Mouse (Mus musculus) hematopoietic stem cell, adult 5-6 weeks (primary cell): ENCODE data around the gene Wfdc1. TPM values are rescaled to one million over a fixed set of nuclear protein-coding genes. Genes with fewer than 3 reads are reported as not detected.

Experiments used
- ATAC-seq, 2 experiments: fragments of 125-278 bp in 1 of 2; replicated peaks in 1 of 2; 2 replicates each; pipeline ENCODE4 v1.8.0; 2016 to 2017; ENCODE audit warnings: inconsistent platforms in 2 of 2, mild to moderate bottlenecking in 2 of 2, moderate number of reproducible peaks in 2 of 2, low read depth in 1 of 2, moderate TSS enrichment in 1 of 2; ENCODE audit not compliant: low FRiP score in 2 of 2, poor library complexity in 2 of 2, severe bottlenecking in 2 of 2, insufficient read depth in 1 of 2, low TSS enrichment in 1 of 2
- total RNA-seq: library from RNA; stranded (forward); fragments of 172-1452, 232-1000 nt; gene quantifications from 2 replicates; pipeline ENCODE4 v1.2.3, GENCODE M21; 2017

Wfdc1 gene
- total RNA-seq = not detected in 2 replicates

GRCm38 (mm10) chr8:119666219-119666951 is at the start of gene Wfdc1:
Wfdc1 (plus strand) TSS chr8:119666365.
- peak; percentile 27 to 55; a peak in 2 of 4 replicates for ATAC-seq

- no peak for ATAC-seq
These were observed 49.4 kb upstream of the Wfdc1 start for GRCm38 (mm10) chr8:119616811-119617210.

DNA sequence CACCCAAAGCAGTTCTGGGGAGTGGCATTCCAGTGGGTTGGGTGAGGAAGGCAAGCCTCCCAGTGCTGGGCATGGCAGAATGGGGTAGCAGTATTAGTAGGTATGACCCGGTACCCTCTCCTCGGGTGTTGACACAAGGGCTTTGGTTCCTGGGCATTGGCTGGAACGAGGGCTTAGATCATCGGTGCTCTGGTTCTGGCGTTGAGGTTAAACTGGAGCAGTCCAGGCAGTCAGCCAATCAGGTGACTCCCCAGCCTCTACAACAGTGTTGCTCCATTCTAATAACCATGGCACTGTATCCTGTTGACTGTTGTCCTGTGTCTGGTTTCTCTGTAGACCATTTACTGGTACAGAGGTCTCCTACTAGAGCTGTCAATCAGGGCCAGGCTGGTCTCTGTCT is 48.6 kb upstream of the Wfdc1 start:
- no peak for ATAC-seq

- no peak for ATAC-seq
These were observed 47.3 kb upstream of the Wfdc1 start for GRCm38 (mm10) chr8:119618887-119619286.

GRCm38 (mm10) chr8:119620116-119620840 is 45.9 kb upstream of the Wfdc1 start:
- ATAC-seq = no peak

GRCm38 (mm10) chr8:119620848-119621465 is 45.2 kb upstream of the Wfdc1 start:
- no peak for ATAC-seq

DNA sequence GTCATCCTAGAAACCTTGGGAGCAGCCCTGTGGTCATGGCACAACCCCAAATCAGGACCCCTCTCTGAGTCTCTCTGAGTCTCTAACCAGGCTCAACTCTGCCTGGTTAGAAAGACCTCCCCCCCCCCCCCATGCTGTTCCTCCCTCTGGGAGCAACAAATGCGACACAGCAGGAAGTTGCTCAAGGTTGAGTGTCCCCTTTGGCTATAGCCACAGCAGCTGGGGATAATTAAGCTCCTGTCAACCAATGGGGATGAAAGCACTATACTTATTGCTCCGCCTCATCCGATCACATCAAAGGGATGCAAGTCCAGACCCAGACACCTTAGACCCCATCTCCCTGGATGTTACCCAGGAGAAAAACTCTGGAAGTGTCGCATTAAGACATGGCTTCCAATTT is 43.6 kb upstream of the Wfdc1 start:
- no peak for ATAC-seq

DNA sequence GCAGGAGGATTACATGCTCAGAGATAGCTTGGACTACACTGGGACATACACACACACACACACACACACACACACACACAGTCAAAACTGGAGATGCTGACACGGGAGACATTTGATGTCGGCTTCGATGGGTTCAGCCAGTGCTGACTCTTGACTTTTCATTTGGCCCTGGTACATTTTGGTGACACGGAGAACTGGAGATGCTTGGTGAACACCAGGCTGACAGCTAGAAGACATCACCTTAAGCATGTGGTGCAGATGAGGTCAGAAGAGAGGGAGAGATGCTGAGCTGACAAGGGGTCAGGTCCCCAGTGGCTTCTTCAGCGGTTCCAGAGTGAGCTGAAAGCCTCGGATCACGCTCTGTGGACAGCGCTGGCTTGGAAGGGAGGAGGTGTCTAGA is 43.1 kb upstream of the Wfdc1 start:
- ATAC-seq = no peak

GRCm38 (mm10) chr8:119623744-119624143 is 42.4 kb upstream of the Wfdc1 start:
- ATAC-seq = no peak

DNA sequence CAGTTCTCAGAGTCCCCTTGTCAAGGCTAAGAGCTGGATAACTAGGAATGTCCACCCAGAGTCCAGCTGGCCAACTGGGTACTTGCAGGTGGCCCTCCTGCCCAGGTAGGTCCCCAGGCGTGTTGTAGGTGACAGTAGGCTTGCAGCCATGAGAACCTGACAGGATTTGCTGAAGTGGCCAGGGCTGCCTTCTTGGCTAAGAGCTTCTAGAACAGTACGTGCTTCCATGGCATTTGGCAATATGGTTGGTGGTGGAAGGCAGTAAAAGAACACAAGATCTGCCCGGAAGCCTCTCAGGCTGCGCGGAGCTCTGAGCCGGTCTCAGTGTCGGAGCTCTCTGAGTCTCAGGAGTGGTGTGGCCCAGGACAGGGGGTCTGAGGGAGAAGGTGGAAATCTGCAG is 41.2 kb upstream of the Wfdc1 start:
- ATAC-seq = no peak

DNA sequence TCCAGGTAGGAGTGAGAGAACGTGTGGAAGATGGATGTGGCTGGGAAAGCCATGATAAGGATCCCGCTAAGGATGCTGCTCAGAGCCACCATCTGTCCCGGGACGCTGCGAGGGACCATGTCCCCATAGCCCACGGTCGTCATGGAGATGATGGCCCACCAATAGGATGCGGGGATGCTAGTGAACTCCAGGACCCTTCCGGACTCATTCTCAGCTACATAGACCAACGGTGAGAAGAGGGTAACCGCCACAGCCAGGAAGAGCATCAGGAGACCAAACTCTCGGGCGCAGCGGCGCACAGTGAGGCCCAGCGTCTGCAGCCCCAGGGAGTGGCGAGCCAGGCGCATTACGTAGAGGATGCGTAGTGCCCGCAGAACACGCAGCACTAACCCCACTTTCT is 40.4 kb upstream of the Wfdc1 start:
- no peak for ATAC-seq

DNA sequence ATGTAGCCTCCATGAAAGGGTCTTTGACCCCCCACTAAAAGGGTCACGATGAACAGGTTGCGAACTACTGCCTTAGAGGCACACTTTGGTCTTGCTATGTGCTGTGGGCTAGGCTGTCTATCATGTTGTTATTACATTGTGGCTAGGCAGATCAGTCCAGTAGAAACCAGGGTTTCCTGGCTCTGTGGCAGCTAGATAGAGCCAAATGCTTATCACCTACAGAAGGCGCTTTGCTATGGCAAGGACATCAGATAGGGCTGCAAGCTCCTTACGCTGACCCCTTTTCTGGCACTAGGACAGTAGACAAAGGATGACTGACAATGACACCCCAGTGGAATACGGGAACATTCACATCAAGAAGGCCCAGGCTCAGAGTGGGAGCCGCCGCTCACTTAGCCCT is 39.0 kb upstream of the Wfdc1 start:
- no peak for ATAC-seq

- ATAC-seq = no peak
These were observed 38.4 kb upstream of the Wfdc1 start for GRCm38 (mm10) chr8:119627613-119628359.

DNA sequence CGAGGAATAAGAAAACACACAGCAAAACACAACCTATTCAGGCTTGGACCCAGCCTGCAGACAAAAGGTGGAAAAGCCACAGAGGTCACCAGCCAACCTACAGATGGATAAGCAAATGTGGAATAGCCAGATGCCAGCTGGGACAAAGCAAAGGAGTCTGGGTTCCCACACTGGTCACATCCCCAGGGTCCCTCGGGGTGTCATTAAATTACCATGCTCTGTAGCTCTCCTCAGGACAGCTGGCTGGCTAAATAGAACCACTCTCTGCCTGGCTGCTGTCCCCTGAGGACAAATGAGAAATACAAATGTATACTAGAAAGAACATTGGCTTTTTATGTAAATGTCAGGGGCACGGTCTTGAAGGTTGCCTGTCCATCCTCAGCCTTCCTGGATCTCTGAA is 35.3 kb upstream of the Wfdc1 start:
- ATAC-seq = no peak

DNA sequence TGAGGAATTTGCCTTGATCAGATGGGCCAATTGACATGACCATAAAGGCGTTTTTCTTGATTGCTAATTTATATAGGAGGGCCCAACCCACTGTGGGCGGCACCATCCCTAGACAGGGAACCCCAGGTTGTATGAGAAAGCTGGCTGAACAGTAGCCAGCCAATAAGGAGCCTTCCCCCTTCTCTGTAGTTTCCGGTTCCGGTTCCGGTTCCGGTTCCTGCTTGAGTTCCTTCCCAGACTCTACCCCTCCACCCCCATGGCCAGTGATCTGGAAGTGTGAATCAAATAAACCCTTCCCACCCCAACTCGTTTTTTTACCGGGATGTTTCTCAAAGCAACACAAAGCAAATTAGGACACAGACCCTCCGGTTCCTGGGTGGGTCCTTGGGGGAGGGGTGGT is 33.9 kb upstream of the Wfdc1 start:
- no peak for ATAC-seq

DNA sequence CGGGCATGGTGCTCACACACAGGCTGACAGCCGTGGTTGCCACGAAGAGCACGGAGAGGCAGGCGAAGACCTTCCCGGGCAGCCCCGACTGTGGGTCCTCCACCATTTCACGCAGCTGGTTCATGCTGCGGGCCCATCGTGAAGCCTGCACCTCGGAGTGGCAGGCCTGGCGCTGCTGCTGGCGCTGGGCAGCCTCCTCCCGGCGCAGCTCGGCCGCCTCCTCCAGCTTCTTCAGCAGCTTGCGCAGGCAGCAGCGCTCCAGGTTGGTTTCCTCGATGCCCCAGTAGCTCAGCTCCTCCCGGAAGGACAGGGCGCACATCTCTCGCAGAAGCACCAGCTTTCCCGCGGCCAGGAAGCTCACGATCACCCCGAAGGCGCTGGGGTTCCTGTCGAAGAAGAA is 33.3 kb upstream of the Wfdc1 start:
- ATAC-seq = no peak

DNA sequence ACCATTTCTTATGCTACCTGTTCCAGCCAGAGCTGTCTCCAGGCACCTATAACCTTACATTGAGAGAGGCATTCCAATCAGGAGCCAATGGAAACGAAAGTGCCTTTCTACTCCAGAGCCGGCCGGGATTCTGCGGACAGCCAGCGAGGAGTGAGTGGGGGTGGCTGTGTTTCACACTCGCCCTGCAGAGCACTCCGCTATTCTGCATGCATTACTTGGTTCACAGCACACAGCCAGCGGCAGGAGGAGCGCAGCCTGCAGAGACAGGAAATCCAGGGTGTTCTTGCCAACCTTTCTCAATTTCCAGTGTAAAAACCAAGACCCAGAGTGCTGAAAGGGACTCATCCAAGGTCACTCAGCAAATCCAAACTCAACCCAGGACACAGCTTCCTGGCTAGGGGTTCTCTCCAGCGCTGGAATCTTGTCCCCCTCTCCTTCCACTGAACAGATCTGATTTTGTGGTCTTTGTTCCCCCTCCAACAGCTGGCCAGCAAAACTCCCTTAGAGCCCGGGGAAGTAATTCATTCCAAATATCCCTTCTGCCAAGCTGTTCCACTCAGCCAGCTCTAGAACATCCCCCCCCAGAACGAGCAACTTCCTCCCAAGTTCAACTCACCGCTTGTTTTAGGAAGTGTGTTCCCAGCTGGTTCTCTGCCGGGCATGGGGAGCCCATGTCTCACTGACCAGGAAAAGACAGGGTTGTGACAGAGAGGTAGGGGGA is 31.4 kb upstream of the Wfdc1 start:
- ATAC-seq = 0 out of 4 replicates have a peak, but pooled peaks of 1 of the 2 experiments have one; percentile 22
